Mouse (Mus musculus): Measurements from ENCODE around the gene Adcy2. TPM values are rescaled to one million over a fixed set of nuclear protein-coding genes. Genes with fewer than 3 reads are reported as not detected.

Adcy2 gene
- total RNA-seq (2023): not detected

GRCm38 (mm10) chr13:68998918-68999801 is at the start of gene Adcy2:
Gene Adcy2 (minus strand): TSS chr13:68999541.

GRCm38 (mm10) chr13:68597199-68597598 is 402.1 kb downstream of the Adcy2 start, which contains the start of gene 1700001L19Rik:
Gene 1700001L19Rik (plus strand): TSS chr13:68597421.

GRCm38 (mm10) chr13:68581747-68582516 is 417.4 kb downstream of the Adcy2 start, which contains the start of the genes Mtrr and Fastkd3:
Gene Mtrr (minus strand): TSS chr13:68582149.
Gene Fastkd3 (plus strand): TSS chr13:68582234.

